ENCODE assay signal across 22 mouse cellular contexts in genomic region chr1:133741171-133741570, GRCm38 (mm10). TPM values are rescaled to one million over a fixed set of nuclear protein-coding genes. Genes with fewer than 3 reads are reported as not detected.
"Had no signal": no experiment of that assay in that cellular context is flagged by ENCODE, and none has a peak within 500 bp of the region (broad histone marks: within the 10 kb centered on the region; RNA-seq: fewer than 3 reads in every experiment).

No protein-coding gene starts in this region.

- DNase-seq: layer of hippocampus, postnatal 36 days; liver; lung, postnatal 10 days; retina, postnatal 1 day; right cerebral cortex, postnatal 25 days; spleen, adult 18-20 months; thymus, adult 2 months; thymus, postnatal 14 days; thymus, postnatal 4 days had no signal

- H3K36me3 ChIP-seq: lung, embryonic 15.5 days; midbrain, embryonic 10.5 days; midbrain, embryonic 13.5 days had no signal

- H3K4me2 ChIP-seq: liver, embryonic 12.5 days; liver, embryonic 15.5 days; lung, embryonic 15.5 days; midbrain, embryonic 13.5 days; neural tube, embryonic 13.5 days had no signal

- ATAC-seq: liver, embryonic 12.5 days; midbrain, embryonic 13.5 days; midbrain, embryonic 16.5 days had no signal

- H3K27ac ChIP-seq: kidney, postnatal 0 days; left cerebral cortex, adult 2 months; liver, embryonic 12.5 days; liver, embryonic 15.5 days; lung, embryonic 15.5 days; midbrain, embryonic 13.5 days; neural tube, embryonic 13.5 days had no signal

- H3K4me3 ChIP-seq: left cerebral cortex, adult 2 months; limb, embryonic 13.5 days; liver, embryonic 12.5 days; liver, embryonic 15.5 days; lung, embryonic 15.5 days; megakaryocyte, embryonic 14.5 days; midbrain, embryonic 10.5 days; midbrain, embryonic 13.5 days; myocyte; neural tube, embryonic 13.5 days had no signal

- H3K9ac ChIP-seq: limb, embryonic 13.5 days; liver, embryonic 12.5 days; liver, embryonic 15.5 days; lung, embryonic 15.5 days; midbrain, embryonic 13.5 days; neural tube, embryonic 13.5 days had no signal

- H3K9me3 ChIP-seq: limb, embryonic 13.5 days; liver, embryonic 12.5 days; liver, embryonic 15.5 days; lung, embryonic 15.5 days; megakaryocyte, embryonic 14.5 days; midbrain, embryonic 10.5 days; midbrain, embryonic 13.5 days; neural tube, embryonic 13.5 days had no signal

- H3K27me3 ChIP-seq: liver, embryonic 12.5 days; liver, embryonic 15.5 days; lung, embryonic 15.5 days; midbrain, embryonic 13.5 days had no signal

RNA-seq across cellular contexts. Expression of gene Lax1, which starts 51.3 kb away (rescaled TPM):
- total RNA-seq: layer of hippocampus, adult 8-10 months; layer of hippocampus, postnatal 36 days had no signal
